Mouse (Mus musculus) intestine, postnatal 0 days (tissue): ENCODE measurements around the gene Fam71a. TPM values are rescaled to one million over a fixed set of nuclear protein-coding genes. Genes with fewer than 3 reads are reported as not detected.

ENCODE experiments used
- ATAC-seq: fragments of 200-750 bp; cut with Nextera tagmentation; 2 replicates; pipeline ENCODE4 v1.8.0; 2017; ENCODE audit warnings: mild to moderate bottlenecking, moderate TSS enrichment, moderate library complexity
- H3K27ac ChIP-seq: fragments of 300-500 bp; sonication (generic); 2 replicates; pipeline ENCODE4 v1.5.1; 2014; ENCODE audit warnings: mild to moderate bottlenecking, low read depth, low read length, moderate library complexity
- H3K27me3 ChIP-seq: fragments of 300-500 bp; sonication (generic); replicated peaks from 2 replicates; pipeline ENCODE4 v1.6.1; 2014; ENCODE audit warnings: low read length, mixed read lengths; ENCODE audit not compliant: control insufficient read depth, insufficient read depth
- H3K36me3 ChIP-seq: fragments of 300-500 bp; sonication (generic); 2 replicates; pipeline ENCODE4 v1.6.1; 2014; ENCODE audit warnings: mild to moderate bottlenecking, moderate library complexity; ENCODE audit not compliant: control insufficient read depth, insufficient read depth
- H3K4me1 ChIP-seq: fragments of 300-500 bp; sonication (generic); replicated peaks from 2 replicates; pipeline ENCODE4 v1.6.1; 2014; ENCODE audit warnings: antibody characterized with exemption, low read length, mixed read lengths; ENCODE audit not compliant: control insufficient read depth, insufficient read depth
- H3K4me2 ChIP-seq: fragments of 300-500 bp; sonication (generic); replicated peaks from 2 replicates; pipeline ENCODE4 v1.6.1; 2014; ENCODE audit warnings: low read depth, mild to moderate bottlenecking, moderate library complexity
- H3K4me3 ChIP-seq: fragments of 300-500 bp; sonication (generic); 2 replicates; pipeline ENCODE4 v1.5.1; 2014; ENCODE audit warnings: low read depth, low read length
- H3K9ac ChIP-seq: fragments of 300-500 bp; sonication (generic); 2 replicates; pipeline ENCODE4 v1.6.1; 2014; ENCODE audit warnings: mild to moderate bottlenecking, low read depth, low read length
- H3K9me3 ChIP-seq: fragments of 300-500 bp; sonication (generic); 2 replicates; pipeline ENCODE4 v1.6.1; 2016; ENCODE audit warnings: mixed run types; ENCODE audit not compliant: control insufficient read depth
- CTCF ChIP-seq: sonication (generic); IDR thresholded peaks from 2 replicates; pipeline ENCODE4 v1.5.1; 2016; ENCODE audit warnings: low read depth, mild to moderate bottlenecking, control low read depth, antibody characterized with exemption, moderate library complexity
- WGBS: fragments of 180-500 bp; shearing (Covaris S2); extraction: QIAGEN DNeasy Blood & Tissue Kit; methylation state at CpG from one replicate; pipeline ENCODE4 v1.1.7; 2014; 5-methylcytosine and 5-hydroxymethylcytosine counted together
- polyA plus RNA-seq: library from polyadenylated mRNA; unstranded; fragments of >200 nt; fragmentation: Nextera tagmentation; extraction: Ambion mirVana; gene quantifications from 2 replicates; pipeline ENCODE4 v1.2.1, GENCODE M21; 2015

The Fam71a gene
- polyA plus RNA-seq, 1 experiment from 2014 or later, result not detected

GRCm38 (mm10) chr1:191189671-191190372, 25.2 kb upstream of the Fam71a start:
- no peak overlapping the region for H3K27ac ChIP-seq
- 39% methylated on average over 6 of the region's 6 CpGs for WGBS
- H3K4me3 ChIP-seq, result no peak overlapping the region
- no peaks in the 10 kb centered on the region for H3K36me3 ChIP-seq
- no peak for ATAC-seq
- H3K4me2 ChIP-seq, result no peak overlapping the region
- peaks cover 8% of the 10 kb centered on the region; the same call in 1 of the 2 replicates for H3K4me1 ChIP-seq
- H3K27me3 ChIP-seq, result peaks cover 32% of the 10 kb centered on the region
- H3K9me3 ChIP-seq, result no peaks in the 10 kb centered on the region
- H3K9ac ChIP-seq, result no peak overlapping the region
- TF ChIP-seq CTCF, result no peak

DNA sequence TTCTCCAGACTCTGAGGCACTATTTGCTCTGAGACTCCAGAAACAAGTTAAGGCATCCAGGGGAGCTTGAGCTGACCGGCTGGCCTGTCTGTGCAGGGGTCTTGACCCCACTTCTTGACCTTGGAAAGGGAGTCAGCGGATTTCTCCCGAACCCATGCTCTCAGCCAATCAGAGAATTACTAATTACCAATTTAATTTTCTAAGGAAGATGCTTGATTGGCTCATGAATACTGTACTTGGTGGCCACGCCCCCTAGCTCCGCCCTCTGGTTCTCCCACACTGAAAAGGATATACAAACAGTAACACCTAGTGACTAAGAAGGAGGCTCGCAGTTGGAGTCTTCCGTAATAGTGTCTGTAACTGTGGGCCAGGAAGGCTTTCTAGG, 21.8 kb upstream of the Fam71a start:
- H3K9me3 ChIP-seq, result no peaks in the 10 kb centered on the region
- peak overlapping the region; percentile 14; the same call in 1 of the 2 replicates for H3K4me3 ChIP-seq
- no peak overlapping the region for H3K27ac ChIP-seq
- no peak overlapping the region for H3K9ac ChIP-seq
- TF ChIP-seq CTCF, result peak; percentile 21
- peak overlapping the region; percentile 98 for H3K4me2 ChIP-seq
- no peak for ATAC-seq
- peaks cover 37% of the 10 kb centered on the region for H3K27me3 ChIP-seq
- 10% methylated on average over 7 of the region's 7 CpGs for WGBS
- peaks cover 14% of the 10 kb centered on the region; the same call in 1 of the 2 replicates for H3K4me1 ChIP-seq
- H3K36me3 ChIP-seq, result no peaks in the 10 kb centered on the region

DNA sequence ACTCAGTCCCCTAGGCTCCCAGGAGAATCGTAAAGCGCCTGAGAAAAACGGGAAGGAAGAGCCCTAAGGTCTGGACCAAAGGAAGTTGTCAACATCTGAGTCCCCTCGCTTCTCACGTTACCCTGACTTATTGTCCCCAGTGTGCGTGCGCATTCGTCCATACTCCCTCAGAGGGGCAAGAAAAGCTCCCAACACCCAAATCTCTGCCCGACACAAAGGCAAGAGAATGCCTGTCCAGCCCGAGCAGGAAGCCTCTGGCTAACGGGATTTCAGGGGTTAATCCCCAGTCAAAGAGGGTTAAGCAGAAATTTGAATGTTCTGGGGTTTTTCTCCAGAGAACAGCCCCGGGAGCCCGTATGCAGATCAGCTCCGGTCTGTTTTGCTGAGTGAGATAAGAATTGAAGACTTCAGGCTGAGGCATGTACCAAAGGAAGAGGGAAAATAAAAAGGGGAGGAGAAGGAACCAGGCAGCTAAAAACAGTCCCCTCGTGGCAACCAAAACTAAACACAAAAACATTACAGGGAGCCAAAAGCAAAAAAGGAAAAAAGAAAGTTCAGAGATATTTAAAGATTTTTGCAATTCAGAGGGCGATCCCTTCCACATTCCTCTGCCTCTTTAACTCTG, 21.3 kb upstream of the Fam71a start:
- H3K4me2 ChIP-seq, result peak overlapping the region; percentile 98
- no peak overlapping the region for H3K27ac ChIP-seq
- ATAC-seq, result no peak
- no peak for TF ChIP-seq CTCF
- no peaks in the 10 kb centered on the region for H3K36me3 ChIP-seq
- peak overlapping the region; percentile 70 for H3K4me3 ChIP-seq
- H3K4me1 ChIP-seq, result peaks cover 19% of the 10 kb centered on the region; the same call in 1 of the 2 replicates
- H3K9ac ChIP-seq, result no peak overlapping the region
- under 1% methylated on average over 16 of the region's 16 CpGs for WGBS
- H3K9me3 ChIP-seq, result no peaks in the 10 kb centered on the region
- H3K27me3 ChIP-seq, result peaks cover 37% of the 10 kb centered on the region

- Histone ChIP-seq H3K36me3 (no peaks in the 10 kb centered on the region), H3K4me2 (peak overlapping the region; percentile 98), H3K9ac (peak overlapping the region; percentile 34), H3K4me3 (peak overlapping the region; percentile 70), H3K4me1 (peaks cover 25% of the 10 kb centered on the region; the same call in 1 of the 2 replicates), H3K27me3 (peaks cover 37% of the 10 kb centered on the region), H3K27ac (no peak overlapping the region), H3K9me3 (no peaks in the 10 kb centered on the region)
- peak; percentile 32 for ATAC-seq
- TF ChIP-seq CTCF, result no peak
- under 1% methylated on average over 22 of the region's 22 CpGs for WGBS
Measured at GRCm38 (mm10) chr1:191184841-191185251, 20.2 kb upstream of the Fam71a start.

DNA sequence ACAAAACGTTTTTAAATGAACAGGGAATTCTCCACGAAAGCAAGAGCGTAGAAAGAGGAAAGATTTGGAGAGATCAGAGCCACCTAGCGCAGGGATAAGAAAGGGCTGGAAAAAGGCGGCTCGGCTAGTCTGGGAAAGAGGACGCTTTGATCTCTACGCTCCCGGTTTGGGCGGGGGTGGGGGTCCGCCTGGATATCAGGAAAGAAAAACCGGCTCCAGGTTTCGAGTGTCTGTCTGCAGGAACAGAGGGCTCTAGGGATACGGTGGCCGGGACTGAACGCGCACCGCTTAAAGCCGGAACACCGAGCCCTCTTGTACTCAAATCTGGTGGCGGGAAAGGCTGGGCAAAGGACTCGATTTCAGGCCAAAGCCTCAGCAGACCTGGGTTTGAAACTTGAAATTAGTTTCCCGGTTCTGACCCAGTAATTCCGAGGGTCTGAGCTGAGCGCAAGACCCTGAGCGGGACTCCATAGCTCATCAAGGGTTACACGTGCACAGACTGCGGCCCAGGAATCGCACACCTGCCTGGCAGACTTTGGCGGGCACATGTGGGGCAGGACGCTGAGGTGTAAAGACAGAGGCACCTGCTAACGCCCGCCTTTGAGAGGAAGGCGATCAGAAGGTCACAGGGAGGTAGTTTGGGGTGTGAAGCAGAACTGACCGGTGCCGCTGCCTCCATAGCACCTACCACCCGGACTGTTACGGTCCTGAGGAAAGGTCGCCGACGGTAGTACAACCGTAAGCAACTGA, 19.6 kb upstream of the Fam71a start:
- peak; percentile 36 for TF ChIP-seq CTCF
- no peak for ATAC-seq
- WGBS, result 3% methylated on average over 42 of the region's 42 CpGs
- H3K4me1 ChIP-seq, result peaks cover 26% of the 10 kb centered on the region; the same call in 1 of the 2 replicates
- H3K4me2 ChIP-seq, result peak overlapping the region; percentile 98
- peak overlapping the region; percentile 70 for H3K4me3 ChIP-seq
- peak overlapping the region; percentile 1; the same call in 1 of the 2 replicates for H3K27ac ChIP-seq
- peak overlapping the region; percentile 34 for H3K9ac ChIP-seq
- H3K9me3 ChIP-seq, result no peaks in the 10 kb centered on the region
- peaks cover 37% of the 10 kb centered on the region for H3K27me3 ChIP-seq
- no peaks in the 10 kb centered on the region for H3K36me3 ChIP-seq
